Mouse (Mus musculus) frontal cortex, adult (tissue): ENCODE measurements at regions not wholly inside any gene's neighbourhood (a gene's known extent, or its start where the extent isn't known, plus 50 kb on each side); places are given as distances from the start of the nearest gene placed in this dataset.
A peak's percentile ranks its signal among the peaks of the same experiment; 100 is the strongest.

Experiments
- ATAC-seq: cut with Nextera tagmentation; 2 replicates; pipeline ENCODE4 v1.9.2; 2017; ENCODE audit warnings: mild to moderate bottlenecking, moderate library complexity, mixed read lengths; ENCODE audit not compliant: low TSS enrichment

GRCm38 (mm10) chr9:80688481-80689086 is 223.3 kb upstream of the Impg1 start:
- ATAC-seq, result no peak

GRCm38 (mm10) chr9:80683030-80683692 is 217.9 kb upstream of the Impg1 start:
- no peak for ATAC-seq

GRCm38 (mm10) chr9:80681709-80682108 is 216.4 kb upstream of the Impg1 start:
- ATAC-seq, result no peak

DNA sequence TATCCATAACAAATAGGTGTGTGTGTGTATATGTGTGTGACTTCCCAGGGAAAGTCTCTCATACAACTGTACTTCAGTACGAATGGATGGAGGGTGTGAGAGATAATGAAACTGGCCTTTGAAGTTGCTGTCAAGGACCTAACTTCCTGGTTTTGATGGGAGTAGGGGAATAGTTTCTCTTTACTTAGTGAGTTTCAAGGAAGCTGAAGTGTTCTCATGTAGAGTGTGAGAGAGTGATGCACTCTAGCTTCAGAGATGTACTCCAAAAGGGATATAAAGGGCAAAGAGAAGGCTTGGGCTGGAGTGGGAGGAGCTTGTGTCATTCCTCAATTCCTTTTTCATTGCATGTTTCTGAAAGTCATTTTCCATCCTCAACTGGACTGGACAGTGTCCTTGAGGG is 206.2 kb upstream of the Impg1 start:
- ATAC-seq, result no peak

DNA sequence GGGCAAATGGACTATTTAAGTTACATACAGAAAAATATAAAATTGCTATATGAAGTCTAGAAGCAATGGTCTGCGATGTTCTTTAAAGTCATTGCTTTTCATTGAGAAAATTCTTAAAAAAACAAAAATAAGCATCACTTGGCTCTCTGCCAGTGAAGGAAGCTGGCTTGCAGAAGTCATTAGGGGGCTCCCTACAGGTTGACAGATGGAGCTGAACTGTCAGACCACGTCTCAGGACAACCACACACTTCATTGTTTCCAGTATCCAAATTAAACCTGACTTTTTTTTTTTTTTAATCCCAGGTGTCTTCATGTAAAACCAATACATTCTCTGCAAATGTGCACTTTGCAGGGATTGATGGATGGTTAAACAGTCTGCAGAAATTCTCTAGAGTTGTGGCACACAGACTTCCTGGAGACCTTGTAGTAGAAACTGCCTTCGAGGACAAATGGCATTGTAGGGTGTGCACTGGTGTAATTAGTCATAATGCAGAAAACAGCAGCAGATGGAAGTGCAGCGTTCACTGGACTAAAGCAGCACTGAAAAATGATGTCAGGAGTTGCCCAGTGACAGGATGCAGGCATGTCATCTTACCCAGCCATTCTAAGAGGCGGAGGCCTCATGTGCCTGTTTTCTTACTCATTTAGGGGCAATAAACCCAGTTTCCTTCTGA is 203.4 kb upstream of the Impg1 start:
- no peak for ATAC-seq

DNA sequence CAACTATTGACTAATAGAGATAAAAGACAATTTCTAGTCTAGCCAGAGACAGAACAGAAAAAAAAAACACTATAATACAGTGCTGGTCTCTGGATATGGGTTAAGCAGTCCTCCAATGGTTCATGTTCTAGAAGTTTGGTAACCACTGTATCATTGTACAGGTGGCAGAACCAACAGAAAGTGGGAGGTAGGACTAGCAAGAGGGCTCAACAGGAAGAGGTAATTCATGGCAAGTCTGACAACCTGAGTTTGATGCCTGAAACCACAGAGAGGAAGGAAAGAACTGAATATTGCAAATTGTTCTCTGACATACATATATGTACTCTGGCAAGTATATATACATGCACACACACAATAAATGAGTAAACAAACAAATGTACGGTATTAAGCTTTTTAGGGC is 193.5 kb upstream of the Impg1 start:
- no peak for ATAC-seq

DNA sequence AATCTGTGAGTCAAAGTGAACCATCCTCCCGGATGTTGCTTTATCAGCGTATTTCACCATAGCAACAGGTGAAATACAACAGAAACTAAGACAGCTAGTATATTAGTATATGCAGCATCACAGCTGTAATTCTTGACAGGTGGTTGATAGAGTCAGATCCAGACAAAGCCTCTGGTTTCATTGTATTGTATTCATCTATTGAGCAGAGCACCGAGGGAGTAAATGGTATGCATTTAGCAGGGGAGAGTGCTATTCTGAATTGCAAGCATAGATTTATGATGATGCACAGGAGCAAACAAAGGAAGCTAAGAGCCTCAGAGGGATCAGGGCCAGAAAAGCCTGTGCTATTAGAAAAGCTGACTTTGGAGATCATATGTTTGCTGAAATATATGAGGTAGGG is 149.8 kb upstream of the Impg1 start:
- ATAC-seq, result no peak

- ATAC-seq, result peak; percentile 38
These were observed 134.7 kb upstream of the Impg1 start for GRCm38 (mm10) chr9:80600019-80600418.

GRCm38 (mm10) chr9:80565388-80566024 is 100.2 kb upstream of the Impg1 start:
- ATAC-seq, result no peak

DNA sequence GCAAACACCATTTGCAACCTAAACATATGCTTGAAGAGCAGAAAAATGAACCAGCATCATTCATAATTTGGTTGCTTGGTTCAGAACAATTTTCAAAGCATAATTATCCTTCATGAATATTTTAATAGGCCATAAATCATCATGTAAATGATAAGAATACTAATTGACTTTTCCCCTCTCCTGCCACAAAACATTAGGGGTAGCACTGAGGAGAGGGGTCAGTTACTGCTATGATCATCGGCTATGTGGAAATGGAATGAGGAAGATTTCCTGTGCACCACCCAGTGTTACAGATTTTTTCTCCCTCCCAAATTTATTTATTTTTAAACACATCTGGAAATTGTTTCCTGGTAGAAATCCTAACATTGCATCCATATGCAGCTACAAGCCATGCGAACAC is 98.4 kb upstream of the Impg1 start:
- ATAC-seq, result no peak

DNA sequence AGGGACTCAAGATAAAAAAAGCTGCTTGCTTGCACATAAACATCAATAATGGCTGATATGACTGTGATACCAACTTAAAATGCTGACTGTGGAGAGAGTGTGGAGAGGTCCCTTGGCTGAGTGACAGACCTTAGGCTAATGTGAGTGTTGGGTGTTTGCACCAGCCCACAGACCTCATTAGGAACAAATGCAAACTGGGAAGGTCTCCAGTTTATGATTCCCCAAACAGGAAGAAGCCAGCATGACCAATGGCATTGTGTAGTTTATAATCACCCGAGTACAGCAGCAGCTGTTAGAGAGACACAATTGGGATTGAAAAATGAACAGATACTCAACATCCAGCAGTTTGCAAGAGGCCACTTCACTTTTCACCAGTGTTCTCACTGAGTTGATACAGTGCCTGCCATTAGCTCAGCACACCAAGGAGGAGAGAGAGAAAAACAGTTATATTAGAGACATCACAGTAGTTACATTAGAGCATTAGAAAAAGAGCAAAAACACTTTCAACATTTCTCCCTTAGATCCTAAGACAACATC is 90.3 kb upstream of the Impg1 start:
- no peak for ATAC-seq
